Mouse (Mus musculus): ENCODE data around the gene Ccdc85c.

DNA sequence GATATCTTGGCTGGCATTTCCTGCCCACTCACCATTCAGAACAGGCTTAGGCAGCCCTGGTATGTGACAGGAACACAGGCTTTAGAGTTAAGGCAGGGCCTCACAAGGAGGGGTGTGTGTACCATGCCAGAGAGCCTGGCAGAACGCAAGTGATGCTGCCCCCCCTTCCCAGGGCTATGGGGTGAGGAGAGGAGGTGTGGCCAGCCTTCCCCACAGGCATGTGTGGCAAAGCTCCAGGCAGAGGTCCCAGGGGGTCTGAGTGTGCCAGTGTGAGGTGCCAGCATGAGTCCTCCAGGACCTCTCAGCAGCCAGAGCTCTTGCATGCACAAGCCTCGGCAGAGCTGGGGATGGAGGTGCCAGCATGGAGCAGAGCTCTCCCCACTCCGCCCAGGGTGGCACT is 19.4 kb upstream of the Ccdc85c start:
- TF ChIP-seq CTCF (IDR thresholded peaks at IDR 0.05; ENCODE audit: borderline replicate concordance, extremely low read depth, insufficient read depth, insufficient read length), result no peak
- TF ChIP-seq POLR2A (IDR thresholded peaks at IDR 0.05; ENCODE audit: borderline replicate concordance, extremely low read depth, insufficient read depth, insufficient read length, poor library complexity, severe bottlenecking), result no peak

Measured in brain, embryonic 14.5 days (tissue).